Mouse (Mus musculus): Measurements from ENCODE around the gene Xpo6. TPM values are rescaled to one million over a fixed set of nuclear protein-coding genes. Genes with fewer than 3 reads are reported as not detected.
A peak's percentile ranks its signal among the peaks of the same experiment; 100 is the strongest.

Xpo6 gene
- total RNA-seq (2021): 10 to 100 TPM; 91.2 to 92.6 TPM
- long read RNA-seq, full-length matches to known transcripts: 65 of 107 reads
- long read RNA-seq, partial matches to known transcripts: 11 of 107 reads
- long read RNA-seq, other reads (novel, unspliced or antisense): 31 of 107 reads

DNA sequence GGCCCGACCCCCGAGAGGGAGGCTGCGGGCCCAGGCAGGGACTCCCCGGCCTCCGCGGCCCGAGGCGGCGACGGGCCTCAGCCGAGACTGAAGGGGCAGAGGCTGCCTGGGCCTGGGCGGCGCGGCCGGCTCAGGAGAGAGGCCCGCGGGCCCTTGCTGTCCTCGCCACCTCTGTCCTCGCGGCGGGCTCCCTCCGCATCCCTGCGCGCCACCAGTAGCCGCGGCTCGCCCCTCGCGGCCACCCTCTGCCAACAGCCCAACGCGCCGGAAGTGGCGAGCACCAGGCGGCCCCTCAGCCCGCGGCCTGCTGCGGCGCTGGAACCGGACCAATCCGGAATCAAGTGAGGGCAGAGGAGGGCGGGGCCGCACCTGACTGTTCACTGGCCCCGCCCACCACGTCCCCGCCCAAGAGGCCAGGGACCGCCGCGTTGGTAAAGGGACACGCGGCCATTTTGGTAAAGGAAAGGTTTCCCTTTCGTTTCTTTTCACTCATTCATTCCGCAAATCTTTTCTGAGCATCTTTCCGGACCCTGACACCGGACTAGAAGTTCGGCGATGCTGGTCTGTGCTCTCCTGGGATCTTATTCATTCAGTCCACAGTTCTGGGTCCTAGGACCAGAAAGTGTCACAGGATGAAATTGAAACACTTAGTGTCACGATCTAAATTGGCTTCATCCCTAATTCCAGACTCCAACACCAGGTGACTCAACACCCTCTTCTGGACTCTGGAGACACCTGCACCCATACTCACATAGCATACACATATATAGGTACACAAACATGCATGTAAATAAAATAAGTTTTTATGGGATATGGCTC, at the start of gene Xpo6:
TSS of gene Xpo6 (minus strand) at position 324 of the 819 bp plus-strand sequence.
- peak; percentile 92 to 94 for DNase-seq (ENCODE audit: low spot score in 2 of 2)

DNA sequence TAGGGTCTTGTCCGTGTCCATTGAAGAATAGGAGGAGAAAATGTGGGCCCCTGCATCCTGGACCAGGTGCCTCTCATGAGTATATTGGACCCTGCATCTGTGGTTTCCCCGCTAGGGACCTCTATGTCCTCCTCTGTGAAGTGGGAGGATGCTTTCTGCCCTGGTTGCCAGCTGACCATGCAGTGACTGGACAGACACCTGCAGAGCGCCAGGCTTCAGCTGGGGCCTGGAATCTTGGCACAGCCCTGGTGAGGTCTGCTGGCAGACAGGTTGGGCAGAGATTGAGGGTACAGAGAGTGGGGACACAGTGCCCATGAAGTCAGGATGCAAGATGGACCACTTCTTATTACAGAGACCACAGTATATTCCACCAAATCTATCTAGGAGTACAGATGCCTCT, 49.7 kb upstream of the Xpo6 start:
- no peak for DNase-seq (ENCODE audit: low spot score in 2 of 2)

DNA sequence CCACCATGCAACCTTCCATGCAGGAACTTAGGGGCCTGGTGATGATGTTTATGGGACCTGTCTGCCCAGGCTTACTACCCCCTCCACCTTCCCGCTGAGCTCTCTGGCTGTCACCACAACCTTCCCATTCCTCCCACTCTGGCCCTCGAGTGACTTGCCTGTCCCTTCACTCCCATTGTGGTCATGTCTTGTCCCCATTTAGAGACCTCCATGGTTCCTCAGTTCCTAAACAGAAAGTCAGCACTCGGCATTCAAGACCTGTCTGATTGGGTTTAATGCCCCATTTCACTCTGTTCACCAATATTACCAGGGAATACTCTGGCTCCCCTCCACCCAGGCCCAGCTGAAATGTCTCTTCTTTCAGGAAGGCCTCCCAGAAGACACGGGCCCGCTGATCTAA, 48.8 kb upstream of the Xpo6 start:
- no peak for DNase-seq (ENCODE audit: low spot score in 2 of 2)

DNA sequence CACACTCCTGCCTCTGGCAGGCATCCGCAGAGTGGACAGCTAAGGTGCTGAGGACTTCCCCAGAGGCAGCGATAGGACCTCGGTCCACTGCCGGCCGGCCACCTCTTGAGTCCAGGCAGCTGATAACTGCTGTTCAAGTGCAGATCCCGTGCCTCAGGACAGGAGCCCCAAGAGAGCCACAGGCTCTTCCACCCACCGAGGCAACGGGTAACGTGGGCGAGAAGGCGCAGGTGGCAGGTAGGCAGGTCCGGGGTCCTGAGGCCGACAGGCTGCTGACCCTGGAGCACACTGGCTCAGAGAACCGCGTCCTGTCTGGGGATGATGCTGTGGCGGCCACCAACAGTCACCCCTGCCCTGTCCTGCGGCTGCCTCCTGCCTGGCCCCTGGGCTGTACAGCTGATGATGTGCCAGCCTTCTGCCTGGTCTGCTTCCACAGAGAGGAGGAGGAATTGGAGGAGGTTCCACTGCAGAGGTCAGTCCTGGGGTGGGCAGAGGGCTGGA, 48.4 kb upstream of the Xpo6 start:
- no peak for DNase-seq (ENCODE audit: low spot score in 2 of 2)

- DNase-seq (ENCODE audit: low spot score in 2 of 2): no peak
These were observed 47.8 kb upstream of the Xpo6 start for GRCm38 (mm10) chr7:126248088-126248487.

DNA sequence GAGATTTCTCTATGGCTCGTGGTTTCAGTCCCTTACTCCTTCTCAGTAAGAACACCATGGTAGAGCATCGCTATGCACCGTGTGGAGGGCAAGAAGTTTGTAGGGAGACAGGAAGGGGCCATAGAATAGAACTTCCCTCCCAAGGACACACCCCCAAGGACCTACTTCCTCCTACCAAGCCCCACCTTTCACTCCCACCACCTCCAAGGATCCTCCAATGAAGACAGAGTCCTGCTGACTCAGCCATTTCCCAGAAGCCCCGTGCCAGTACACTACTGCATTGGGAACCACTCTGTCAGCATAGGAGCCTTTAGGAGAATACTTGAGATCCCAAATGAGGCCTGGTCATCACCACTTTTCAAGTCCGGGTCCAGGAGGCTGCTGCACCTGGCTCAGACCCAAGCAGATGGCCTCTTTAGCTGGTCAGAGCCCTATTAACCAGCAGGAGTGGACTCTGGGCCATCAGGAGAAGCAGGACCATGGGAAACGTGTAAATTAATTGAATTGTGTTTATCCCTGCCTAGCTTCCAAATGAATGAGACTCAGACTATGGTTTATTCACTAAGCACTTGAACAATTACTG, 44.0 kb upstream of the Xpo6 start:
- no peak for DNase-seq (ENCODE audit: low spot score in 2 of 2)

DNA sequence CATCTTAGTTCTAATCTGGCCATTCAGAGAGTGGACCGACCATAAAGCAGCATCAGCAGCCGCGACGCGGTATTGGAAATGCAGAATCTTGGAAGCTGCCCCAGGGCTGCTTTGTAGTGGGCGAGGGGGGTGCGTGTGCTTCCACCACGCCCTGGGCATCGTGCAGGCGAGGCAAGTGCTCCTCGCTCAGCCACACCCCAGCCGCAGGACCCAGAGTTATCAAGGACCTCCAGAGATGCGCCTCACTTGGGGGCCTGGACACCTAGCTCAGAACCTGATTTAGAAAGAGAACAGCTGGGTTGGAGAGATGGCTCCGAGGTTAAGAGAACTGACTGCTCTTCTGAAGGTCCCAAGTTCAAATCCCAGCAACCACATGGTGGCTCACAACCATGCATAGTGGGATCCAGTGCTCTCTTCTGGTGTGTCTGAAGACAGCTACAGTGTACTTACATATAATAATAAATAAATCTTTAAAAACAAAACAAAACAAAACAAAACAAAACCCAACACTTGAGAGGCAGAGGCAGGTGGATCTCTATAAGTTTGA, 40.6 kb upstream of the Xpo6 start:
- no peak for DNase-seq (ENCODE audit: low spot score in 2 of 2)

GRCm38 (mm10) chr7:126236794-126237192, 36.5 kb upstream of the Xpo6 start:
- DNase-seq (ENCODE audit: low spot score in 2 of 2): peak; percentile 16 to 60

DNA sequence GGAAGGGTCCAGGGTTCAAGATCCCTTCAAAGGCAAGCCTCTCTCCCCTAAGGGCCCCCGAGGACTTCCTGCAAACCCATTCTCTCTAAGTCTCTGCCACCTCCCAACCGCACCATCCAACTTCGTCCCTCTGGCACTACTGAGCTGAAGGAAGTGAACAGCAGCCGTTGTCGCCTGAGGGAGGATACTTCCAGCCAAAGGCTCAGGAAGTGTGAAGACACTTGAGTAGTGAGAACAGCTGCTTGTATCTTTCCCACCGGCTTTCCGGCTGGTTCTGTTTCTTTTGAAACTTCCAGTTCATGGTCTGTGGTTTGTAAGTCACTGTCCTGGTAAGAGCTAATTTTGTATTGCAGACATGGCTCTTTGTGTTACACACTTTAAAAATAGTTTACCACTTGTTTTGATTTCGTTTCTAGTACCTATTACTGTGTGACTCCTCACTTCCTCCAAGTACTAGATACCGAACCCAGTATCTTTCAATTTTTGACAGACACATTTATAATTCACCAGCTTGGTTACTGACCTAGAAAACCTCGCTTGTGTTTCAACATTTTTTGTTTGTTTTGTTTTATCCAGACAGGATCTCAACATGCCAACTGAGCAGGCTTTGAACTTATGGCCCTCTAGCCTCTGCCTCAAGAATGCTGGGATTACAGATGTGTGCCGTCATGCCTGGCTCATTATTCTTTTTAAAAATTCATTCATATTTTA, 35.9 kb upstream of the Xpo6 start:
- no peak for DNase-seq (ENCODE audit: low spot score in 2 of 2)

- no peak for DNase-seq (ENCODE audit: low spot score in 2 of 2)
These were observed 34.3 kb upstream of the Xpo6 start for GRCm38 (mm10) chr7:126234611-126235010.

DNA sequence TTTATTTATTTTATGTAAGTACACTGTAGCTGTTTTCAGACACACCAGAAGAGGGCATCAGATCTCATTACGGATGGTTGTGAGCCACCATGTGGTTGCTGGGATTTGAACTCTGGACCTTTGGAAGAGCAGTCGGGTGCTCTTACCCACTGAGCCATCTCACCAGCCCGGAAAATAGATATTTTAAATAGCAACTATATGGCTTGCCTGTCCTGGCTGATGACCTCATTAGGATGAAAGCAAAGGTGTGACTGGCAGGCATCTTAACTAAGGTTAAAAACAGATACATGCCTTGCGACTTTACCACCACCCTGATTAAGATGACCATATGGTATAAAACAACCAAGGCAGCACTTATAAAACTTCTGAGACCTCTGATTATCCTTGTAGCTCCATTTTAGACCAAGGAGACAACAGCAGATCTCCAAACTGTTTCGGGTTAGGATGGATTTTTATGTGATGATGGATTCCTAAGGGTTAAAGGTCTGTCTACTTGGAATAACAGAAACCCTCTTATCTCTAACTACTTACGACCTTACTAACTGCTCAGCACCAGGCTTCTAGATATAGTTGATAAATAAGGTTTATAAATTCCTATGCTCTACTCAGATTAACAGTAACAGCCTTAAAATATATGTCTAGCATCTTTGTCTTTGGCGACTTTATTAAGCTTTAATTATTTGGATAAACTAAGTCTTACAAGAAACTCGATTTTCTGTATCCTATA, 32.2 kb upstream of the Xpo6 start:
- DNase-seq (ENCODE audit: low spot score in 2 of 2): no peak

DNA sequence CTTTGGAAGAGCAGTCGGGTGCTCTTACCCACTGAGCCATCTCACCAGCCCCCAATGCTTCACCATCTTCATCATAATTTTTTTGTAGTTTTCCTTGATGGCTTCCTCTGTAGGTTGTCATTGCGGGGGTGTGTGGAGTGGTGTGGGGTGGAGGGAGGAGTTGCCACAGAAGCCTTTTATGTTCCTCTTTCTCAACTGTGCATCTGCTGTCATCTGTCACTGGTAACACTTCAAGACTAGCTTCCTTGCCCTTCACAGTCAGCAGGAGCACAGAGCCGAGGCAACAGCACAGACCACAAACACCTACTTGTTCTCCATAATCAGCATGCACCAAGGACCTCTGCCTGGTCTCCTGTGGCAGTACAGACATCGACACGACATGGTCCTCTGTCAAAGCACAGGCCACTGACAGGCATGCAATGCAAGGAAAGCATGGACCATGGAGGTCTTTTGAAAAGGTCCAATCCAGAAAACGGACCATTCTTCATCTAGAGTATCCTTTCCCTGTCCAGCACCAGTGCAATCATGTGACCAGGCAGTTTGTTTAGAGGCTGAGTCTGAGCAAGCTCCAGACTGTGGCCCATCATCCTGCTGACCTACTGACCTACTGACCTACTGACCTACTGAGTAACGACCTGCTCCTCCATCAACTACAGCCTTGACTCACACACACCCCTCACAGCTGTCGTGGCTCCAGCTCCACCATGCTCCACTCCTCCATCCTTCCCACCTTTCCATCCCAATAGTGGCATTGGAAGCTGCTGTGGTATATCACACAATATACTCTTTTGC, 30.3 kb upstream of the Xpo6 start:
- no peak for DNase-seq (ENCODE audit: low spot score in 2 of 2)

GRCm38 (mm10) chr7:126226136-126226535, 25.8 kb upstream of the Xpo6 start:
- DNase-seq (ENCODE audit: low spot score in 2 of 2): no peak

GRCm38 (mm10) chr7:126222753-126223152, 22.5 kb upstream of the Xpo6 start:
- no peak for DNase-seq (ENCODE audit: low spot score in 2 of 2)

- DNase-seq (ENCODE audit: low spot score in 2 of 2): no peak
These were observed 20.3 kb upstream of the Xpo6 start for GRCm38 (mm10) chr7:126220611-126221010.

- no peak for DNase-seq (ENCODE audit: low spot score in 2 of 2)
These were observed 18.0 kb upstream of the Xpo6 start for GRCm38 (mm10) chr7:126218311-126218710.

GRCm38 (mm10) chr7:126216867-126217266, 16.6 kb upstream of the Xpo6 start:
- no peak for DNase-seq (ENCODE audit: low spot score in 2 of 2)

GRCm38 (mm10) chr7:126210856-126211255, 10.6 kb upstream of the Xpo6 start:
- no peak for DNase-seq (ENCODE audit: low spot score in 2 of 2)

DNA sequence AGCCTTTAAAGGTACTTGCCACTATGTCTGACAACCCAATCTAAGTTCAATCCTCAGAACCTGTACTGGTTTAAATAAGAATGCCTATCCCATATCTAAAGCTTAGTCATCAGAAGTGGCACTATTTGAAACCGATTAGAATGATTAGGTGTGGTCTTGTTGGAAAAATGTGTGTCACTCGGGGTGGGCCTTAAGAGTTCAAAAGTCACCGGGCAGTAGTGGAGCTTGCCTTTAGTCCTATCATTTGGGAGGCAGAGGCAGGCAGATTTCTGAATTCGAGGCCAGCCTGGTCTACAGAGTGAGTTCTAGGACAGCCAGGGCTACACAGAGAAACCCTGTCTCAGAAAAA, 670 bp upstream of the Xpo6 start:
- no peak for DNase-seq (ENCODE audit: low spot score in 2 of 2)

GRCm38 (mm10) chr7:126199691-126200102, 604 bp downstream of the Xpo6 start:
- peak; percentile 17 to 44 for DNase-seq (ENCODE audit: low spot score in 2 of 2)
